In the genomic region with DNA sequence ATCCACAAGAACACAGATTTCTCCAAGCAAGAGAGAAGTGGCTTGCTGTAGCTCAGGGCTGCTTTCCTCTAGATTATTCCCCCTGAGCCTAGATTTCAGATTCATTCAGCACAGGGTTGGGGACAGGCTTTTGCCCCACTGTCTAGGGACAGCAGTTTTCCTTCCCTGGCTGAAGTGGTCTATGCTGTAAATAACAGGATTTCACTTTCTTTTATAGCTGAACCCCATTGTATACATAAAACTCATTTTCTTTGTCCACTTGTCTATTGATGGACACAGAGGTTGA, we compare ENCODE assay signal across 18 mouse cellular contexts.
"Had no signal": no experiment of that assay in that cellular context is flagged by ENCODE, and none has a peak within 500 bp of the region (broad histone marks: within the 10 kb centered on the region; RNA-seq: fewer than 3 reads in every experiment).

No protein-coding gene starts in this region.

- H3K36me3 ChIP-seq: intestine, embryonic 15.5 days; liver, embryonic 13.5 days; neural tube, embryonic 15.5 days had no signal

- H3K9ac ChIP-seq: intestine, embryonic 15.5 days; liver, embryonic 13.5 days; neural tube, embryonic 15.5 days had no signal

- H3K4me1 ChIP-seq: intestine, embryonic 15.5 days; liver, embryonic 13.5 days had no signal

- H3K27ac ChIP-seq: intestine, embryonic 15.5 days; liver, embryonic 13.5 days; neural tube, embryonic 15.5 days; stomach, postnatal 0 days had no signal

- H3K9me3 ChIP-seq: intestine, embryonic 15.5 days; liver, embryonic 13.5 days; neural tube, embryonic 15.5 days had no signal

- ATAC-seq: intestine, embryonic 15.5 days had no signal

- H3K4me3 ChIP-seq: intestine, embryonic 15.5 days; liver, embryonic 13.5 days; myocyte; neural tube, embryonic 15.5 days had no signal

- H3K27me3 ChIP-seq: intestine, embryonic 15.5 days; liver, embryonic 13.5 days; neural tube, embryonic 15.5 days had no signal

- DNase-seq: kidney, adult 11 months; kidney, adult 9 months; kidney, postnatal 14 days; kidney, postnatal 4 days; liver, embryonic 13.5 days; lung, adult 2 months; lung, postnatal 14 days; lung, postnatal 4 days; right cerebral cortex, adult 18-20 months; right cerebral cortex, postnatal 14 days; right cerebral cortex, postnatal 4 days; thymus, adult 2 months; thymus, postnatal 14 days; thymus, postnatal 4 days had no signal

- H3K4me2 ChIP-seq: intestine, embryonic 15.5 days; liver, embryonic 13.5 days; neural tube, embryonic 15.5 days had no signal
